Mouse (Mus musculus) thymus, adult 2 months (tissue): ENCODE measurements at regions not wholly inside any gene's neighbourhood (a gene's known extent, or its start where the extent isn't known, plus 50 kb on each side); places are given as distances from the start of the nearest gene placed in this dataset.

Source experiments
- DNase-seq: peaks from one replicate; pipeline ENCODE4 v3.0.0; 2021
- H3K27ac ChIP-seq: fragments of 200-500 bp; 2 replicates; pipeline ENCODE4 v1.5.1; 2012; ENCODE audit warnings: low read length, control low read depth; ENCODE audit not compliant: control insufficient read depth, insufficient read depth
- H3K27me3 ChIP-seq: fragments of 200-500 bp; 2 replicates; pipeline ENCODE4 v1.6.1; 2012; ENCODE audit warnings: mild to moderate bottlenecking, low read length, moderate library complexity, mixed read lengths; ENCODE audit not compliant: control insufficient read depth, insufficient read depth
- H3K36me3 ChIP-seq: fragments of 200-500 bp; 2 replicates; pipeline ENCODE4 v1.6.1; 2012; ENCODE audit warnings: mild to moderate bottlenecking, low read length, moderate library complexity; ENCODE audit not compliant: control insufficient read depth, insufficient read depth
- H3K4me1 ChIP-seq: fragments of 200-500 bp; replicated peaks from 2 replicates; pipeline ENCODE4 v1.6.1; 2012; ENCODE audit warnings: low read length; ENCODE audit not compliant: control insufficient read depth, insufficient read depth
- H3K4me3 ChIP-seq: fragments of 200-500 bp; 2 replicates; pipeline ENCODE4 v1.5.1; 2012; ENCODE audit warnings: mild to moderate bottlenecking, low read length, control low read depth, moderate library complexity; ENCODE audit not compliant: control insufficient read depth, insufficient read depth
- CTCF ChIP-seq: fragments of 200-500 bp; IDR thresholded peaks from 2 replicates; pipeline ENCODE4 v1.5.1; 2012; ENCODE audit warnings: mild to moderate bottlenecking, control low read depth, low read length, moderate library complexity, borderline replicate concordance; ENCODE audit not compliant: control insufficient read depth, poor library complexity, insufficient read depth; ENCODE audit errors: extremely low read depth
- POLR2A ChIP-seq: fragments of 200-500 bp; IDR thresholded peaks from 2 replicates; pipeline ENCODE4 v1.6.1; 2012; ENCODE audit warnings: mild to moderate bottlenecking, low read length, control low read depth, moderate library complexity; ENCODE audit not compliant: control insufficient read depth, poor library complexity, insufficient read depth; ENCODE audit errors: extremely low read depth
- whole genome bisulfite sequencing: fragments of 180-500 bp; shearing (Covaris S2); methylation state at CpG from one replicate; pipeline ENCODE4 v1.1.7; 2018; 5-methylcytosine and 5-hydroxymethylcytosine counted together

DNA sequence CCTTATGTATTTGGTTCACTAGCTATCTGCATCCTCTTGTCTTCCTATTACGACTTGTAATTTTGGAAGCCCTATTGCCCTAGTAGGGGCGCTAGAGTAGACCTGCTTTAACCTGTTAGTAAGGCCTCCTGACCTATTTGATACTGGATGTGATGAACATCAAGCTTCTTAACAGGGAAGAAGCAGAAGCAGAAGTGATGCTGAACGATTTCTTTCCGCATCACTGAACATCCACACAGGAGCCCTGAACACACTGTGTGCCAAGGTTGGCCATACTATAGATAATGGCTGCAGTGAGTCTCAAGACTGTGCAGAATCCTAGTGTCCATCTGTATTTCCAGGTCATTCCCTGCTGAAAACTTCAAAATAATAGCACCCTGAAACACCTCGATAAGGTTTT lies 151.0 kb downstream of the Gm9733 start:
- no peak for DNase-seq
- Histone ChIP-seq H3K27ac (no peak overlapping the region), H3K4me1 (no peaks in the 10 kb centered on the region), H3K4me3 (no peak overlapping the region), H3K27me3 (no peaks in the 10 kb centered on the region), H3K36me3 (no peaks in the 10 kb centered on the region)
- WGBS, result 97% methylated on average over 5 of the region's 5 CpGs
- TF ChIP-seq POLR2A, result no peak

DNA sequence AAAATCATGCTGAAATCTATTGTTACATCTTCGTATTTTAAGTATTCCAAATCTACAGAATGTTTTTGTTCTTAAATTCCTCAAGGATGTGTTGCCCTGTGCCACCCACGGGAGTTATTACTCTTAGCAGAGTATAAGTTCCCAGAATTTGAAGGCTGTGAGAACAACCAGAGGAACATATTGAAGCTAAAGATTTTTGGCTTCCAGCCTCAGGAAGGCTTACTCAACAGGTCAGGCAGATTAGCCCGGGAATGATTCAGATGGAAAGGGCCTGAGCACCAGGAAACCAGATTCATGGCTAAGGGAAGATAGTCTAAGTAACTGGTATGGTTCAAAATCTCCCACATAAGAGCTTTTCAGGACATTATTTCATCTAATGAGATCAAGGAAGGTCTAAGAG lies 145.4 kb downstream of the Gm9733 start:
- no peaks in the 10 kb centered on the region for H3K36me3 ChIP-seq
- H3K27ac ChIP-seq, result no peak overlapping the region
- H3K4me1 ChIP-seq, result no peaks in the 10 kb centered on the region
- WGBS, result 92% methylated on average over 3 of the region's 3 CpGs
- no peak overlapping the region for H3K4me3 ChIP-seq
- no peak for DNase-seq
- TF ChIP-seq CTCF (no peak), POLR2A (no peak)
- no peaks in the 10 kb centered on the region for H3K27me3 ChIP-seq

DNA sequence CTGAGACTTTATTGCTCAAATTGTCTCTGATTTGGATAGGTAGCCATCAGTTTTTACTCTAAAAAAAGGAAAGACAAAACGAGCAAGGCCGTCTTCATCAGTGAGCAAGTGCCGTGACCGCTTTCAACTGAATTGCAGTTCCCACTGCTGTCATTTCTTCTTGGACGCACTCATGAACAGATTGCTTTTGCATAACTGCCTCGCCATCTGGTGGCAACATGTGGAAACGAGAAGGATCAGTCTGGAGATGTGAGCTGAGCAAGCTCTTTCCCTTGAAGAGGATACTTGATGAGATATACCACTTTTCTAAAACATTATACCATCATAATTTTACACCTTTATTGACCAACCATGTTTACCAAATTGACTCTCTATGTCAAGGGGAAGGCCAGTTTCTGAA lies 137.7 kb downstream of the Gm9733 start:
- H3K4me3 ChIP-seq, result no peak overlapping the region
- TF ChIP-seq CTCF (no peak), POLR2A (no peak)
- no peaks in the 10 kb centered on the region for H3K4me1 ChIP-seq
- no peak overlapping the region for H3K27ac ChIP-seq
- no peaks in the 10 kb centered on the region for H3K36me3 ChIP-seq
- peak; percentile 74 for DNase-seq
- no peaks in the 10 kb centered on the region for H3K27me3 ChIP-seq
- WGBS, result 4% methylated on average over 7 of the region's 7 CpGs

DNA sequence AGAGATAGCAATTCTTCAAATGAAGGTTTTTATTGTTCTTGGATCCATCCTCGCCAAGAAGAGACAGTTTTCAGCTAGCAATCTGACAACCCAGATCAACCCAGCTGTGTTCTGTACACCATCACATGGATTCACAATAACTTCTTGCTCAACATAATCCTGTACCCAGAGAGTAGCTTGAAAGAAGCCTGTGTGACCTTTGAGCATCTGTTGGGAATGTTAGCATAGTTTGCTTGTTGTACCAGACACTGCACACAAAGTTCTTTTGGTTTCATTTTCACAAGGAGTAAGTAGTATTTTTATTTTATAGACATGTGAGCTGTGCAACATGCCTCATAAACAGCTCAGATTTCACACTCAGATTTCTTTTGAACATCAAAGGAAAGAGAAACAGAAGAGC lies 136.0 kb downstream of the Gm9733 start:
- no peak for DNase-seq
- no peak overlapping the region for H3K4me3 ChIP-seq
- H3K27me3 ChIP-seq, result no peaks in the 10 kb centered on the region
- 82% methylated on average over 1 of the region's 1 CpGs for WGBS
- no peak overlapping the region for H3K27ac ChIP-seq
- H3K36me3 ChIP-seq, result no peaks in the 10 kb centered on the region
- H3K4me1 ChIP-seq, result no peaks in the 10 kb centered on the region
- no peak for TF ChIP-seq POLR2A
- no peak for TF ChIP-seq CTCF

DNA sequence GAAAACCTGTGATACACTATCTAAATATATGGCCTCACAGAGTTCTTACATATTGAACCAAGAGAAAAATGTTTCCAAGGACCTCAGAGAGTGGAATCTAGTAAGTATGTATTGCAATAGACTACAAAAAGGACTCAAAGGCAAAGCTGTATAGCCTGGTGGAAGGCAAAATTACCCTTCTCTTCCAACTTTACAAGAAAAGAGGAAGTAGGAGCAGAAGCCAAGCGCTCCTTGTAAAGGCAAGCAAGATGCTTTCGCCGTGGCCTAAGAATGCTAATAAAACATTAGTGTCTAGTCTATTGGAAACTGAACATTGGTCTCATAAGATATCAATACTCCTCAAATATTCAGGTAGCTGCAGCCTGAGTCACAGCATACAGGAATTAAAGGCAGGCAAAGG lies 134.0 kb downstream of the Gm9733 start:
- H3K27ac ChIP-seq, result no peak overlapping the region
- no peaks in the 10 kb centered on the region for H3K4me1 ChIP-seq
- H3K4me3 ChIP-seq, result no peak overlapping the region
- WGBS, result 43% methylated on average over 3 of the region's 3 CpGs
- no peak for TF ChIP-seq CTCF
- no peak for TF ChIP-seq POLR2A
- no peaks in the 10 kb centered on the region for H3K36me3 ChIP-seq
- H3K27me3 ChIP-seq, result no peaks in the 10 kb centered on the region
- DNase-seq, result no peak

DNA sequence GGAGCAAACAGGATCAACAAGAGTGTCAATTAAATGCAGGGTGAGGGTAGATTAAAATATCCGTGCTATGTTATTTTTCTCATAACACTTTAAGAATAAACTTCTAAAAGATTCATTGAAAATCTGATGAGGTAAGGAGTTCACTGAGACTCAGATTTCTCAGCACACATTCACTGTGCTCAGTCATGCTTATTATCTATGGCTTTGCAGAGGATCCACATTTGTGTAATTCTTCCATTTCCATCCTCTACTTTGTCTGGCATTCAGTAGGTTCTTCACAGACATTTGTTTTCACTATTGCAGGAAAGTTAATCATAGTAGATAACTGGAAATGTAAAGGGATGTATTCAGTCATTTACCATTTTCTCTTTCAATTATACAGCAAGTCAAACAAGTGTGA lies 131.8 kb downstream of the Gm9733 start:
- no peak for DNase-seq
- H3K27ac ChIP-seq, result no peak overlapping the region
- no peaks in the 10 kb centered on the region for H3K27me3 ChIP-seq
- H3K36me3 ChIP-seq, result no peaks in the 10 kb centered on the region
- H3K4me1 ChIP-seq, result no peaks in the 10 kb centered on the region
- TF ChIP-seq POLR2A, result no peak
- TF ChIP-seq CTCF, result no peak
- 95% methylated on average over 1 of the region's 1 CpGs for WGBS
- H3K4me3 ChIP-seq, result no peak overlapping the region

DNA sequence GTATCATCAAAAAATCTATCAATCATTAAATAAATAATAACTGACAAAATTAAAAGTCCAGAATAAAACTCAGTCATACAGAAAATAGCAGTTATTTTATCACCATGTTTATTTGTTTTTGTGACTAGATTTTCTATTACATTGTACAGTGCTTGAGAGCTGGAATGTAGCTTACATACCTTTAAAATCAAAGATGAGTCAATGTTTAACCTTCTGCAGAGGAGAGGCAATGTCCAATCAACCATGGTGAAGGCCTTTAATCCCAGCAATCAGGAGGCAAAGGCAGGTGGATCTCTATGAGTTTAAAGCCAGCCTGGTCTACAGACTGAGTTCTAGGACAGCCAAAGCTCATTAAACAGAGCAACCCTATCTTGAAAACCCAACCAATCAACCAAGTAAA lies 131.1 kb downstream of the Gm9733 start:
- H3K4me1 ChIP-seq, result no peaks in the 10 kb centered on the region
- H3K27ac ChIP-seq, result no peak overlapping the region
- no peak overlapping the region for H3K4me3 ChIP-seq
- no peaks in the 10 kb centered on the region for H3K27me3 ChIP-seq
- no peak for DNase-seq
- H3K36me3 ChIP-seq, result no peaks in the 10 kb centered on the region
- TF ChIP-seq CTCF, result no peak
- no peak for TF ChIP-seq POLR2A
